Mouse (Mus musculus): ENCODE measurements around the gene Cir1. TPM values are rescaled to one million over a fixed set of nuclear protein-coding genes. Genes with fewer than 3 reads are reported as not detected.

The Cir1 gene
- polyA plus RNA-seq, 1 experiment from 2014 or later, result 26.9 TPM

GRCm38 (mm10) chr2:73343701-73344100 lies 31.2 kb upstream of the Cir1 start:
- H3K27me3 ChIP-seq (replicated peaks), result no peaks in the 10 kb centered on the region
- H3K4me2 ChIP-seq, result no peak overlapping the region
- ATAC-seq (ENCODE audit: low FRiP score), result no peak
- WGBS, result 96% methylated on average over 5 of the region's 5 CpGs
- no peak overlapping the region for H3K27ac ChIP-seq (replicated peaks)
- H3K9me3 ChIP-seq (replicated peaks), result no peaks in the 10 kb centered on the region
- H3K36me3 ChIP-seq, result no peaks in the 10 kb centered on the region
- H3K4me1 ChIP-seq, result 0 out of 2 replicates have a peak, but pooled peaks cover 3% of the 10 kb centered on the region
- no peak overlapping the region for H3K9ac ChIP-seq (replicated peaks)
- H3K4me3 ChIP-seq (replicated peaks), result no peak overlapping the region

- Histone ChIP-seq H3K4me3 (replicated peaks) (no peak overlapping the region), H3K36me3 (no peaks in the 10 kb centered on the region), H3K9ac (replicated peaks) (no peak overlapping the region), H3K9me3 (replicated peaks) (no peaks in the 10 kb centered on the region), H3K27ac (replicated peaks) (no peak overlapping the region), H3K27me3 (replicated peaks) (no peaks in the 10 kb centered on the region), H3K4me2 (no peak overlapping the region), H3K4me1 (no peaks in the 10 kb centered on the region)
- ATAC-seq (ENCODE audit: low FRiP score), result no peak
- 78% methylated on average over 8 of the region's 8 CpGs for WGBS
These were observed 25.9 kb upstream of the Cir1 start for GRCm38 (mm10) chr2:73338415-73338814.

- H3K9me3 ChIP-seq (replicated peaks), result no peaks in the 10 kb centered on the region
- H3K4me2 ChIP-seq, result no peak overlapping the region
- no peaks in the 10 kb centered on the region for H3K36me3 ChIP-seq
- no peaks in the 10 kb centered on the region for H3K27me3 ChIP-seq (replicated peaks)
- no peak overlapping the region for H3K27ac ChIP-seq (replicated peaks)
- no peak for ATAC-seq (ENCODE audit: low FRiP score)
- H3K9ac ChIP-seq (replicated peaks), result no peak overlapping the region
- no peak overlapping the region for H3K4me3 ChIP-seq (replicated peaks)
- WGBS, result 89% methylated on average over 3 of the region's 3 CpGs
- no peaks in the 10 kb centered on the region for H3K4me1 ChIP-seq
These were observed 23.4 kb upstream of the Cir1 start for GRCm38 (mm10) chr2:73335949-73336348.

- ATAC-seq (ENCODE audit: low FRiP score), result no peak
- no peaks in the 10 kb centered on the region for H3K9me3 ChIP-seq (replicated peaks)
- WGBS, result 73% methylated on average over 5 of the region's 5 CpGs
These were observed 13.4 kb upstream of the Cir1 start for GRCm38 (mm10) chr2:73325871-73326270.

GRCm38 (mm10) chr2:73322991-73323390 lies 10.5 kb upstream of the Cir1 start:
- H3K4me2 ChIP-seq, result no peak overlapping the region
- ATAC-seq (ENCODE audit: low FRiP score), result no peak
- H3K9me3 ChIP-seq (replicated peaks), result no peaks in the 10 kb centered on the region
- H3K4me3 ChIP-seq (replicated peaks), result no peak overlapping the region
- H3K27ac ChIP-seq (replicated peaks), result no peak overlapping the region
- H3K9ac ChIP-seq (replicated peaks), result no peak overlapping the region
- no peaks in the 10 kb centered on the region for H3K27me3 ChIP-seq (replicated peaks)
- WGBS, result 65% methylated on average over 12 of the region's 12 CpGs
- H3K4me1 ChIP-seq, result no peaks in the 10 kb centered on the region
- no peaks in the 10 kb centered on the region for H3K36me3 ChIP-seq

More at GRCm38 (mm10) chr2:73325871-73326270, 13.4 kb upstream of the Cir1 start:
- Histone ChIP-seq H3K4me3 (replicated peaks) (no peak overlapping the region), H3K4me2 (no peak overlapping the region), H3K9ac (replicated peaks) (no peak overlapping the region), H3K27ac (replicated peaks) (no peak overlapping the region), H3K4me1 (no peaks in the 10 kb centered on the region), H3K27me3 (replicated peaks) (no peaks in the 10 kb centered on the region), H3K36me3 (no peaks in the 10 kb centered on the region)

- no peak overlapping the region for H3K27ac ChIP-seq (replicated peaks)
- H3K9ac ChIP-seq (replicated peaks), result no peak overlapping the region
- no peaks in the 10 kb centered on the region for H3K4me1 ChIP-seq
- H3K9me3 ChIP-seq (replicated peaks), result no peaks in the 10 kb centered on the region
- no peaks in the 10 kb centered on the region for H3K36me3 ChIP-seq
- 90% methylated on average over 5 of the region's 5 CpGs for WGBS
- no peak for ATAC-seq (ENCODE audit: low FRiP score)
- no peak overlapping the region for H3K4me3 ChIP-seq (replicated peaks)
- no peak overlapping the region for H3K4me2 ChIP-seq
- no peaks in the 10 kb centered on the region for H3K27me3 ChIP-seq (replicated peaks)
These were observed 6.7 kb upstream of the Cir1 start for GRCm38 (mm10) chr2:73319218-73319617.

GRCm38 (mm10) chr2:73317426-73317825 lies 4.9 kb upstream of the Cir1 start:
- no peak overlapping the region for H3K4me2 ChIP-seq
- no peak overlapping the region for H3K4me3 ChIP-seq (replicated peaks)
- no peaks in the 10 kb centered on the region for H3K27me3 ChIP-seq (replicated peaks)
- H3K9ac ChIP-seq (replicated peaks), result no peak overlapping the region
- H3K4me1 ChIP-seq, result peaks cover 5% of the 10 kb centered on the region; the same call in 1 of the 2 replicates
- no peaks in the 10 kb centered on the region for H3K9me3 ChIP-seq (replicated peaks)
- H3K36me3 ChIP-seq, result no peaks in the 10 kb centered on the region
- 95% methylated on average over 9 of the region's 9 CpGs for WGBS
- no peak overlapping the region for H3K27ac ChIP-seq (replicated peaks)
- ATAC-seq (ENCODE audit: low FRiP score), result no peak

GRCm38 (mm10) chr2:73314311-73314710 lies 1.8 kb upstream of the Cir1 start:
- no peak overlapping the region for H3K9ac ChIP-seq (replicated peaks)
- no peak overlapping the region for H3K4me3 ChIP-seq (replicated peaks)
- H3K4me1 ChIP-seq, result peaks cover 15% of the 10 kb centered on the region
- H3K36me3 ChIP-seq, result peaks cover 8% of the 10 kb centered on the region
- H3K27ac ChIP-seq (replicated peaks), result no peak overlapping the region
- no peak for ATAC-seq (ENCODE audit: low FRiP score)
- WGBS, result 92% methylated on average over 3 of the region's 3 CpGs
- no peak overlapping the region for H3K4me2 ChIP-seq
- no peaks in the 10 kb centered on the region for H3K27me3 ChIP-seq (replicated peaks)
- H3K9me3 ChIP-seq (replicated peaks), result no peaks in the 10 kb centered on the region

- peak overlapping the region; percentile 86 for H3K27ac ChIP-seq (replicated peaks)
- ATAC-seq (ENCODE audit: low FRiP score), result peak; percentile 30
These were observed 608 bp upstream of the Cir1 start for GRCm38 (mm10) chr2:73313117-73313501.

GRCm38 (mm10) chr2:73306006-73306405 lies 6.5 kb downstream of the Cir1 start:
- Histone ChIP-seq H3K4me1 (peaks cover 2% of the 10 kb centered on the region; the same call in 1 of the 2 replicates), H3K4me3 (replicated peaks) (no peak overlapping the region), H3K27ac (replicated peaks) (no peak overlapping the region), H3K27me3 (replicated peaks) (no peaks in the 10 kb centered on the region), H3K9me3 (replicated peaks) (no peaks in the 10 kb centered on the region), H3K4me2 (no peak overlapping the region), H3K9ac (replicated peaks) (no peak overlapping the region), H3K36me3 (peaks cover 66% of the 10 kb centered on the region)
- WGBS, result 89% methylated on average over 7 of the region's 7 CpGs
- no peak for ATAC-seq (ENCODE audit: low FRiP score)

More at GRCm38 (mm10) chr2:73313117-73313501, 608 bp upstream of the Cir1 start:
- no peaks in the 10 kb centered on the region for H3K27me3 ChIP-seq (replicated peaks)
- H3K9me3 ChIP-seq (replicated peaks), result no peaks in the 10 kb centered on the region
- peaks cover 17% of the 10 kb centered on the region for H3K36me3 ChIP-seq
- WGBS, result 42% methylated on average over 14 of the region's 14 CpGs
- H3K4me1 ChIP-seq, result peaks cover 15% of the 10 kb centered on the region
- H3K9ac ChIP-seq (replicated peaks), result peak overlapping the region; percentile 67
- H3K4me2 ChIP-seq, result peak overlapping the region; percentile 57
- H3K4me3 ChIP-seq (replicated peaks), result peak overlapping the region; percentile 85

- Histone ChIP-seq H3K9me3 (replicated peaks) (no peaks in the 10 kb centered on the region), H3K4me1 (no peaks in the 10 kb centered on the region), H3K4me3 (replicated peaks) (no peak overlapping the region), H3K4me2 (no peak overlapping the region), H3K27ac (replicated peaks) (no peak overlapping the region), H3K9ac (replicated peaks) (no peak overlapping the region), H3K27me3 (replicated peaks) (no peaks in the 10 kb centered on the region), H3K36me3 (peaks cover 64% of the 10 kb centered on the region)
- ATAC-seq (ENCODE audit: low FRiP score), result no peak
- WGBS, result 93% methylated on average over 5 of the region's 5 CpGs
These were observed 8.0 kb downstream of the Cir1 start for GRCm38 (mm10) chr2:73304506-73304905.

GRCm38 (mm10) chr2:73302722-73303121 lies 9.8 kb downstream of the Cir1 start:
- no peak for ATAC-seq (ENCODE audit: low FRiP score)
- Histone ChIP-seq H3K27ac (replicated peaks) (no peak overlapping the region), H3K4me1 (no peaks in the 10 kb centered on the region), H3K9ac (replicated peaks) (no peak overlapping the region), H3K27me3 (replicated peaks) (no peaks in the 10 kb centered on the region), H3K36me3 (peaks cover 52% of the 10 kb centered on the region), H3K9me3 (replicated peaks) (no peaks in the 10 kb centered on the region), H3K4me2 (no peak overlapping the region), H3K4me3 (replicated peaks) (no peak overlapping the region)
- 96% methylated on average over 9 of the region's 9 CpGs for WGBS

- H3K4me3 ChIP-seq (replicated peaks), result no peak overlapping the region
- no peak overlapping the region for H3K4me2 ChIP-seq
- no peak overlapping the region for H3K27ac ChIP-seq (replicated peaks)
- ATAC-seq (ENCODE audit: low FRiP score), result no peak
- H3K36me3 ChIP-seq, result peaks cover 46% of the 10 kb centered on the region
- 93% methylated on average over 1 of the region's 1 CpGs for WGBS
- H3K9ac ChIP-seq (replicated peaks), result no peak overlapping the region
- no peaks in the 10 kb centered on the region for H3K9me3 ChIP-seq (replicated peaks)
- H3K4me1 ChIP-seq, result no peaks in the 10 kb centered on the region
- H3K27me3 ChIP-seq (replicated peaks), result no peaks in the 10 kb centered on the region
These were observed 10.5 kb downstream of the Cir1 start for GRCm38 (mm10) chr2:73301979-73302378.

Data from neural tube, embryonic 15.5 days (tissue).